Mouse (Mus musculus): ENCODE measurements around the gene Grk1.
A peak's percentile ranks its signal among the peaks of the same experiment; 100 is the strongest.

The Grk1 gene

DNA sequence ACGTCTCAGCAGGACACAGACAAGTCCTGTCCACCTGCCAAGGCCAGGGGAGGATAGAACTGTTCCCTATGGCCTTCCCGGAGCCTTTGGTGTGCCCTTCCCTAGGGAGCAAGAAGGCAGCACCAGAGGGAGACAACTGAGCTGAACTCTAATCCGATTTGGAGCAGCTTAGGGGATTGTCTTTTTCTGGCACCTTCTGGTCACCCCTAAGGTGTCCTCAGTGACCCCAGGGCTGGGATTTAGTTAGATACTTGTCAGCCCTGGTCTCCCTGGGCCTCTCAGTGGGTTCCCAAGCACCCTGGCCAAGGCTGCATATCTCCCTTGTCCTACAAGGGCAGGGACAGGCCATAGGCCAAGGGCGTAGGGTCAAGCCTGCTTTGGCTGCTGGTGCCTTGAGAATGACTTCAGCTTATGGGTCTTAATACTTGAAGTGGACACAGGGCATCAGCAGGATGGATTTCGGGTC is at the start of gene Grk1:
Gene Grk1 (plus strand): TSS at position 416 of the 466 bp plus-strand sequence.
- no peak for DNase-seq (ENCODE audit: low spot score)

DNA sequence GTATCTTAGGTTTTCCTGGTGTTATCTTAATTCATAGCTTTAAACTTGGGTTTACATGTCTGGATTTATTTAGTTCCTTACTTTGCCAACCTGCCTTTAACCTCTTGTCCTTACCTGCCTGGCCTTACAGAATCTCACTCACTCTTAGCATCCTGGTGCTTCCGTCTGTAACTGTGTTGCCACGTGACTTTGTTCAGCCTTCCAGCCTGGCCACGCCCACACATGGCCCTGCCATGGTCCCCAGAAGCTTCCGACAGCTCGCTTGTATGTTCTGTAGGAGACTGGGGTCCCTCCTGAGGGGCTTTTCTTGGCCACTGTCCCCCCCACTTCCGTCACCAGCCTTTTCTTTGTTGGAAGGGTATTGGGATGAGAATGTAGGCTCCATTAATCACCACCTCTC is 48.7 kb upstream of the Grk1 start:
- DNase-seq (ENCODE audit: low spot score), result no peak

GRCm38 (mm10) chr8:13356681-13357080 is 48.2 kb upstream of the Grk1 start:
- DNase-seq (ENCODE audit: low spot score), result no peak

DNA sequence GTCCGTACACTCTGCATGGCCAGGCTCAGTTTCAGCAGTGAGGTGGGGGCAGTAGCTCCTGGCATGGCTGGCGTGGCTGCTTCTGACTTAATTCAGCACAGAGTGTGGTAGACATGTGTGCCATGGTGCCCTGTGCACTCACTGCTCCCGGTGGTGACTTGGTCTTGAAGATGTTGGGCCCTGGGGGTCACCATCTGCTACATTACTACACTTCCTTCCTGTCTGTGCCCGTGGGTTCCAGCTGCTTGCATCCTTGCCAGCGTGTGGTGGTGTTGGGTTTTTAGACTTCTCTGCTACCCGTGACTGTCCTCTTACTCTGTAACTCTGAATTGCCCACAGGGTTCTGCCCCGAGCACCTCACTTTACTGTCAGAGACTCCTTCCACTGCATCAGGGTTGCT is 44.7 kb upstream of the Grk1 start:
- no peak for DNase-seq (ENCODE audit: low spot score)

DNA sequence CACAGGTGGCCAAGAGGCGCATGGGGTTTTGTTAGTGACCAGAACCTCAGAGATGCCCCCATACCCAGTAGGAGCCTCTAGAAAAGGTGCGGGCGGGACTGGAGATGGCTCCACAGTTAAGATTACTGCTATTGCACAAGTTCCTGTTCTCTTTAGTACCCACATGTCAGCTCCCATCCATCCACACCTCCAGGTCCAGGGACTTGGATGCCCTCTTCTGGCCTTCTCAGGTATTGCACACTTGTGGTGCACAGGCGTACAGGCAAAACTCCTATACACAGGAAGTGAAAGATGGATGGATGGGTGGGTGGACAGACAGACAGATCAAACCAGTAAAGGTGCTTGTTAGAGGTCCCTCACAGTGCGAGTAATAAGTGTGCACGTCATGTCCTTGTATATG is 43.0 kb upstream of the Grk1 start:
- DNase-seq (ENCODE audit: low spot score), result no peak

DNA sequence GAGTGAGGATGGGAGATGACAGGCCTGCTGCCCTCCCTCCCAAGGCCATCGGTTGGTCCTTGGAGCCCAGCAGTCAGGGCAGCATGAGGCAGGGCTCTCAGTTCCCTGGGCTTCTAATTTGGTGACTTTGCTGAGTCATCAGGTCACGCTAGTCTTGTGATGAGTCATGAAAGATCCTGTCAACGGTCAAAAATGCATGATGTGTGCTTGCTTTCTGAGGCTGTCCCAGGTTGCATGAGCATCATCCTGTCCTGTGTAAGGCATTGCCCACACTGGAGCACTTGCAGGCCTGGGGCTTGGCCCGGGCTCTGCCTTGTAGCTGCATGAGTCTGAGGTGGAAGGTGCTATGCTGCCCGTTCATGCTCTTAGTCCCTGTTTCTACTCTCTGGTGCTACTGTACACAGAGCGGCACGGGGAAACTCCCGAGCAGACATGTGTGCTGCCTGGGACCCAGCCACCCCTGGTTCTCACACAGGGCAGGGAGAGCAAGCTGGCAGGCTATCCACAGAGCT is 31.7 kb upstream of the Grk1 start:
- DNase-seq (ENCODE audit: low spot score), result no peak

- DNase-seq (ENCODE audit: low spot score), result no peak
Observed at GRCm38 (mm10) chr8:13381630-13382029, 23.3 kb upstream of the Grk1 start.

DNA sequence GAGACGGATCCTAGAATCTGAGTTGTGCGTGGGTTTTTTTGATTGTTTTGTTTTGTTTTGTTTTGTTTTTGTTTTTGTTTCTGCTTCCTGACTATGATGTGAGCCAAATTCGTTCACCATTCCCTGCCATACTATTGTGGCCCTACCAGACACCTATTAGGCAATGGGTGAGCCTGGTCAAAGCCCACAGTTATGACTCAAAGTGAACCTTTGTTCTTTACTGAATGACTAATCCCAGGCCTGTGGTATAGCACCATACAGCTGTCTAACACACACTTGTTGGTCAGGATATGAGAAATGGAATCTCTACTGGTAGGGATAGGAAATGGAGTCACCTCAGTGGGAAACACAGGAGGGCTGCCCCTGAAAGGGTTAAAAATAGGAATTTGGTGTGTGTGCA is 22.3 kb upstream of the Grk1 start:
- no peak for DNase-seq (ENCODE audit: low spot score)

- no peak for DNase-seq (ENCODE audit: low spot score)
Observed at GRCm38 (mm10) chr8:13382999-13383398, 21.9 kb upstream of the Grk1 start.

- no peak for DNase-seq (ENCODE audit: low spot score)
Observed at GRCm38 (mm10) chr8:13386366-13386765, 18.5 kb upstream of the Grk1 start.

- no peak for DNase-seq (ENCODE audit: low spot score)
Observed at GRCm38 (mm10) chr8:13387728-13388127, 17.2 kb upstream of the Grk1 start.

DNA sequence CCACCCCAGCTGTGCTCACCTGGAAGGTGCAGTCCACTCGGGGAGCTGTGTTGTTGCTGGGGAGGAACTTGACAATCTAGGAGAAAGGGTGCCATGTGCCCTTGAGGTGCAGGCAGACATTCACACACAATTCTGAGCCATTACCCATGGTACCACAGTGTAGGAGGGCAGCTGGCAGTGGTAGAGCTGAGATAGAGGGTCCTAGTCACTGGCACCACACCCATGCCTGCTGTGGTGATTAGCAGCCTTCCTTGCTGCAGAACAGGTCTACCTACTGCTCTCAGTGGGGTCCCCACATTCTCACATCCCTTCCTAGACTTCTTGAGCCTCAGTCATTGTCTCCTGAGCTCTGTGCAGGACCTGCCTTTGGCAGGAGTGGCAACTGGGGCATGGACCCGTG is 16.1 kb upstream of the Grk1 start:
- DNase-seq (ENCODE audit: low spot score), result no peak

DNA sequence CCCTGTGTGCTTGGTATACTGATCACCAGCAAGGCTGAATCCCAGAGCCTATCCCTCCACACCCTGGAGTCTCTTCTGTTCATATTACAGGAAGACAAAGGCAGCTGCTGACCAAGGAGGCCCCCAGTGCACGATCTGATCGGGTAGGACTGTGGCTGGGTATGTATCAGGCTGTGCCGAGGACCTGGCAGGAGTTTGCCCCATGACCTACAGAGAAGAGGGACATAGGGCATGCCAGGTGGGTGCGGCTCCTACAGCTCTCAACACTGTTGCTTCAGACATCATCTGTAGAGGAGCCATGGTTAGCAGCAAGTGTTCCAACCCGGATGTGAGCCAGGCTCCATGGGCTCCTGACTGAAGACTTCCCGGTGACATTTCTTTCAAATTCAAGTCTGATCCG is 11.0 kb upstream of the Grk1 start:
- no peak for DNase-seq (ENCODE audit: low spot score)

DNA sequence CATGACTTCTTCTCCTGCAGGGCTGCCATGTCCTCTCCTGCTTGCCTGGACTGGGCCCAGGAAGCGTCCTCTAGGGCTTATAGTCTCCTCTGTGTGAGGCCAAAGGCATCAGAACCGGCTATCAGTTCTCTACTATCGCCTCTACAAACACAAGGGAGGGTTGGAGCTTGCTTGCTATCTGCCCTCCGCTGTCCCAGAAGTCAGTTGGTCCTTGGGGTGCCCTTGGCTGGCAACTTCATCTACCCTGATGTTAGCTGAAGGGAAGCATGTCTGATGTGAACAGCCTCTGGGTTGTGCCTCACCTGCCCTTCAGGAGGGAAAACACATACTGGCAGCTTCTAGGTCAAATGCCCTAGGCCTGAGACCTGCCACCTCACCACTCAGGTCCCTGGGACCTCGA is 8.2 kb upstream of the Grk1 start, which contains the start of gene Atp4b:
Gene Atp4b (minus strand): TSS at position 101 of the 400 bp plus-strand sequence.
- DNase-seq (ENCODE audit: low spot score), result no peak

GRCm38 (mm10) chr8:13403517-13403916 is 1.4 kb upstream of the Grk1 start:
- DNase-seq (ENCODE audit: low spot score), result no peak

DNA sequence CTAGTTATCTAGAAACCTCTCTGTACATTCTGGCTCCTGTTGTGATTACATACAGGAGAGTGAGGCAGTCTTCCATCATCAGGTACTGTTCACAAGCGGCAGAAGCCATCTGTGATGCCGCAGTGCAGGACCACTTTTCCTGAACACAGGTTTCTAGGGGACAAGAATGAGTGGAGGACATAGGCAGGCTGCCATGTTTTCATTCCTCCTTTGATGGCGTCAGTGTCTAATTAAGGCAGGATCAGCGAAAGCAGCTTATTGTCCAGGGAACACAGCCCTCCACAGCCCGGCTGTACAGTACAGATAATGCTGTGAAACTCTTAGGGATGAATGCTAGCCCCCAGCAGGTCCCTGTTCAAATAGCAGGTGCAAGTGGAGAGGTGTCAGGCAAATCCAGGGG is 1.1 kb downstream of the Grk1 start:
- no peak for DNase-seq (ENCODE audit: low spot score)

DNA sequence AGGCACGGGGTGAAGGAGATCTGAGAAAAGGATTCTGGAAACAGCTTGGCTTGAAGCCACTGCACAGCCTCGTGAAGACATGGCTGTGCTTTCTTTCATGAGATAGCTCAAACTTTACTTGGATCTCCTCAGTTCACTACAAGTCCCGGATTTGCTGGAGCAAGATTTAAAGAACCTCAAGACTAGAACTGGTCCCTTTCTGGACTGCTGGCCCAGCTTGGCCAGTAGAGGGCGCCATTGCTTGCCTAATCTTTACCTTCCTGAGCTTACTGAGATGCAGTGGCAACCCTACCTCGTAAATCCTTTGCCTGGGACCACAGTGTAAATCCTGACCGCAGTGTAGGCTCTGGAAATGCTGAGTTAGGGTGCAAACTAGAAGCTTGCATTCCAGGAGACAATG is 6.7 kb downstream of the Grk1 start:
- peak; percentile 87 for DNase-seq (ENCODE audit: low spot score)

DNA sequence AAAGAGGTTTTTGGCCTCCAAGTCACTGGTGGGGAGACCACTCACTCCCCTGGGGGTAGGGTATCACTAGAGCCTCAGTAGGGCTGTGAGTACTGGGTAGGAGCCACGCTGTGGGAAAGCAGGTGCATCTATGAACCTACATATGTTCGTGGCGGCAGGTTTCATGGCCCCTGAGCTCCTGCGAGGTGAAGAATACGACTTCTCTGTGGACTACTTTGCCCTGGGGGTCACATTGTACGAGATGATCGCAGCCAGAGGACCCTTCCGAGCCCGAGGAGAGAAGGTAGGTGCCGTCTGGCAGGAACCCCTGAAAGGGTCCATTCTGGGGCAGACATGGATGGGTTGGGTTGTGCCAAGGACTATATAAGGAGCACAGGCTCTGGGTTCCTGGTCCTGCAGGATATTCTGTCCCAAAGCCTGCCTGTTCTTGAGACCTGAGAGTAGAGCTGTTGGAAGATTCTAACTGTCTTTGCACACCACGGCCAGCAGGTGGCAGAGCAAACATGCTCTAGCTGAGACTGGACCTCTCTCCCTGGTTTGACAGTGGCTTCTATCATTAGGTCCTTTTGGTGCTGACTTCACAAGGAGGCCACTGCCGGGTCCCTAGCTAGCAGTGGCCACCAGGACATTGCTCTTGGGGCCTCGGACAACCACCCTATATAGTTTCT is 8.1 kb downstream of the Grk1 start:
- DNase-seq (ENCODE audit: low spot score), result peak; percentile 88

- DNase-seq (ENCODE audit: low spot score), result no peak
Observed at GRCm38 (mm10) chr8:13413823-13414390, 9.0 kb downstream of the Grk1 start.

- DNase-seq (ENCODE audit: low spot score), result no peak
Observed at GRCm38 (mm10) chr8:13415879-13416278, 11.0 kb downstream of the Grk1 start.

- DNase-seq (ENCODE audit: low spot score), result peak; percentile 55
Observed at GRCm38 (mm10) chr8:13419111-13419639, 14.3 kb downstream of the Grk1 start.

GRCm38 (mm10) chr8:13420970-13421369 is 16.1 kb downstream of the Grk1 start:
- no peak for DNase-seq (ENCODE audit: low spot score)

- DNase-seq (ENCODE audit: low spot score), result no peak
Observed at GRCm38 (mm10) chr8:13427351-13427750, 22.5 kb downstream of the Grk1 start.

Measured in adipocyte (in vitro differentiated cells).